Mouse (Mus musculus) layer of hippocampus, adult 8-10 months (tissue): ENCODE measurements at regions not wholly inside any gene's neighbourhood (a gene's known extent, or its start where the extent isn't known, plus 50 kb on each side); places are given as distances from the start of the nearest gene placed in this dataset.

Experiments
- DNase-seq, 2 experiments: peaks; one replicate each; pipeline ENCODE4 v3.0.0; 2022; ENCODE audit warnings: low spot score in 2 of 2

GRCm38 (mm10) chr6:147954967-147955830 is 91.9 kb upstream of the Far2 start:
- no peak for DNase-seq

DNA sequence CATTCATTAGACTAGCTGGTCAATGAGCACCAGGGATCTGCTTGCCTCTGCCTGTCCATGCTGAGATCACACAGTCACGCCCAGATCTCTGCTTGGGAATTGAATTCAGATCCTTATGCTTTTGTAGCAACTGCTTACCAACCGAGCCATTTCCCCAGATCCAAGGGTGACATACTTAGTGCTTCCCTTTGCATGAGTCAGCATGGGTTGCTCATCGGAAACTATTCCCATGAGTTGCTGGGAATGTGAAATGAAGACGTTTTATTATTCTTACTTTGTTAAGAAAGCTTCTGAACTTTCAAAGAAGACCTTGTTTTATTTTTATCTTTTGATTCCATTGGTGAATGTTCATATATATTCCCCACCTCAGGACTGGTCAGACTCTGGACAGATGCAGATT is 82.3 kb upstream of the Far2 start:
- no peak for DNase-seq

DNA sequence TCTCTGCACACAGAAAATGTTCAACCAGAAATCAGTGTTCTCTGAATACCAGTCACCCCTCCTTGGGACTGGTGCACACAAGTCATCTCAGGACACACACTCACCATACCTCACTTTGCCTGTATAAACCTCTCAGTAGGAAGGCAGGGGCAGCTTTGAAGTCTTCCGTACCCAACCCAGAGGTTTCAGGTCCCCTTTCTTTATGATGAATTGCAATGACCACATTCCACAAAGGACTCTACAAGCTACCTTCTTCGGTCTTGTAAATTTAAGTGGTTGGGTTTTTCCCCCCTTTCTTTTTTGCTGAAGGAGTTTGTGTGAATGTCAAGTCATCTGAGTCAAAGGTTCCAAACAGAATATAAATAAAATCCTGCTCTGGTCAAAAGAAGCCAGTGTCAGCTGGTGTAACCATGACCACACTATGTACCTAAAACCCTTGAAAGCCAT is 76.9 kb upstream of the Far2 start:
- no peak for DNase-seq

DNA sequence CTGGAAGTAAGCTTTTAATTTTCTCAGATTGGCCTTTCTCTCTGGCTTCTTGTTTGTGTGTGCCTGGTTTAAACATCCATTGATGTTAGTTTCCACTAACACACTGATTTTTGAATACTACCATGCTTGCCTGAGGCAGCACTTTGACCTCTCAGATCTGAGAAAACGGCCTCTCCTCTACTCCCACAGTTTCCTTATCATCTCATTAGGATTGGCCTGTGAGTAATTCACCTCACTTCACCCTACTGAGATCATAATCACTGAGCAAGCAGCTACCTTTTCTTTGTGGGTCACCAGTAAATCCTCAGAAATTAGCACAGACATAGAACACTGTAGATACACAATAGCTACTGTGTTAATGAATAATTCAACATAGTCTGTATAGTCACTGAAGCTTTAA is 74.5 kb upstream of the Far2 start:
- DNase-seq = no peak

GRCm38 (mm10) chr6:147973059-147973458 is 74.0 kb upstream of the Far2 start:
- DNase-seq = no peak

- DNase-seq = no peak
Observed at GRCm38 (mm10) chr6:147975917-147976316, 71.1 kb upstream of the Far2 start.

DNA sequence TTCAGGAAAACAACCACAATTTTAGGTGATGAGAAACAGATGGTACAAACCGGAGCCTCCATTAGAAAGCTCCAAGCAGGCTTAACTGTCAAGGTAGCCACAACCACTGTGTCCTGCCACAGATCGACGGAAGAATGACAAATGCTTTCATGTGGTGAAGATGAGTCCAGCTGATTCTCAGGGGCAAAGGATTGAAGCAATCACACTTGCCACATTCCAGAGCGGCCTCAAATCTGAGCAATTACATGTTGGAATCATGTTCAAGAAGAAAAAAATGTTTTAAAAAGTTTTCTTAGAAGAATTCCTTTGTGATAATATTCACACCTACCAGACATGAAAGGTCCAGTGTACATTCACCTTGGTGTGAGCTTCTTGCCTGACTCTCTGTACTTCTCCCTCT is 57.7 kb upstream of the Far2 start:
- DNase-seq = no peak
